Mouse (Mus musculus): ENCODE measurements around the gene Vegfb. TPM values are rescaled to one million over a fixed set of nuclear protein-coding genes. Genes with fewer than 3 reads are reported as not detected.

The Vegfb gene
- polyA plus RNA-seq, 1 experiment from 2014 or later: 23.2 TPM

- H3K4me2 ChIP-seq (replicated peaks; ENCODE audit: low read depth): peak within 1 kb of the TSS; percentile 88
- no peaks in the 10 kb centered on the region for H3K9me3 ChIP-seq (ENCODE audit: control insufficient read depth)
- no peak for TF ChIP-seq CTCF (IDR thresholded peaks at IDR 0.05; ENCODE audit: low read depth)
- peak within 1 kb of the TSS; percentile 69 for H3K9ac ChIP-seq (ENCODE audit: low read depth, low read length)
- H3K36me3 ChIP-seq (ENCODE audit: control insufficient read depth, insufficient read depth): peaks cover 8% of the 10 kb centered on the region; the same call in 1 of the 2 replicates
- H3K27ac ChIP-seq (ENCODE audit: low read depth, low read length): peak within 1 kb of the TSS; percentile 88
- no peaks in the 10 kb centered on the region for H3K27me3 ChIP-seq (replicated peaks; ENCODE audit: control insufficient read depth, insufficient read depth, low read length)
- peak within 1 kb of the TSS; percentile 59 for H3K4me3 ChIP-seq (ENCODE audit: low read depth, low read length)
- peaks cover 14% of the 10 kb centered on the region for H3K4me1 ChIP-seq (replicated peaks; ENCODE audit: control insufficient read depth, insufficient read depth, low read length)
- WGBS: under 1% methylated on average over 65 of the region's 84 CpGs
- ATAC-seq: peak; percentile 44
Measured at GRCm38 (mm10) chr19:6974211-6975205, 12.9 kb downstream of the Vegfb start, which contains the start of gene Ppp1r14b. Ppp1r14b (plus strand) TSS chr19:6974968.

DNA sequence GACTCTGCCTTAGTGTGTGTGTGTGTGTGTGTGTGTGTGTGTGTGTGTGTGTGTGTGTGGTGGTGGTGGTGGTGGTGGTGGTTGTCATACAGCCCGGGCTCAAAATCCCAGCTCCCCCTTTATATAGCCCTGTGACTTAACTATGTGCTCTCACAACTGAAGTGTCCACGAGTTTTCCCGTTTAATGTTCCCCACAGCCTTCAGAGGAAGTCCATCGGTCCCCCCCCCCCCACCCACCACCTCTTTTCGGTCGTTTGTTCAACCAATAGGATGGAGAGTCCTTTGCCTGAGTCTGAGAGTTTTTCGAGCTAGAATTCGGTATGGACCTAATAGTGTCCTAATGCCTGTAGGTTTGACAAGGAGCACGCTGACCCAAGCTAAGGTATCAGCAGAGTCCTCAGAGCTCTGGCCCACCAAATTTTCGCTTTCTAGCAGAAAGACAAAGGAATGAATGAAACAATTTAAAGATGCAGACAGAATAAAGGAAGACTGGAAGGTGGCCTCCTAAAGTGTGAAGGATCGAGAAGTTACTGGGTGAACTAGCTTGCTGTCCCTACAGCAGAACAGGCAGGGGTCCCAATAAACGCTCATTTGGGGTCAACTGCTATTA lies 13.8 kb downstream of the Vegfb start:
- Histone ChIP-seq H3K9ac (ENCODE audit: low read depth, low read length) (no peak overlapping the region), H3K4me3 (ENCODE audit: low read depth, low read length) (peak overlapping the region; percentile 59), H3K27ac (ENCODE audit: low read depth, low read length) (no peak overlapping the region), H3K4me1 (replicated peaks; ENCODE audit: control insufficient read depth, insufficient read depth, low read length) (peaks cover 14% of the 10 kb centered on the region), H3K27me3 (replicated peaks; ENCODE audit: control insufficient read depth, insufficient read depth, low read length) (no peaks in the 10 kb centered on the region), H3K4me2 (replicated peaks; ENCODE audit: low read depth) (peak overlapping the region; percentile 88), H3K36me3 (ENCODE audit: control insufficient read depth, insufficient read depth) (peaks cover 8% of the 10 kb centered on the region; the same call in 1 of the 2 replicates), H3K9me3 (ENCODE audit: control insufficient read depth) (no peaks in the 10 kb centered on the region)
- no peak for ATAC-seq
- TF ChIP-seq CTCF (IDR thresholded peaks at IDR 0.05; ENCODE audit: low read depth): no peak
- WGBS: 38% methylated on average over 12 of the region's 12 CpGs

DNA sequence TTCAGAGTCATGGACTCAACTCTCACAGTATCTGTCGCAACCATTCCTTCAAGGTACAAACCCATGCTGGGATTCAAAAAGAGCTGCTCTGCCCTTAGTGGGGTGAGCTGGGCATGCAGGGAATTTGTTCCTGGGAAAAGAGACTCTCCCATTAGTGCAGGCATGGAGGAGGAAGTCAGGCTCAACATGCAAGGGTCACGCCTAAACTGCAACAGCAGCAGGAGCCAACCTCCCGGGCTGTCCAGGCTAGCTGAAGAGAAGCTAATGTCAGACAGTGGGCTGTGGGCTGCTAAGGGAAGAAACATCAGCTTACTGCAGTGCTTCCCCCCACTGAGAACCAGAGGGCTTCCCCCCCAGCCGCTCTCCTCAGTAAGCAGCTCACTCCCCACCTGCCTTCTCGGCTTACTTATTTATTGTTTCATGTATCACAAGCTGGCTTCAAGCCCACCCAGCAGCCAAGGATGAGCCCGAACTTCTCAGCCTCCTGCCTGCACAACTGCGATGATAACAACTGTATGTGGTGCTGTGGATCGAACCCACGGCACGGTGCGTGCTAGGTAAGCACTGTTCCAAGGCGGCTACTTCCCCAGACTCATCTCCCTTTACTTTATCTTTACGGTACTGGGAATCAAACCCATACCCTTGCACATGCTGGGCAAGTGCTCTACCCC lies 15.1 kb downstream of the Vegfb start:
- no peak for TF ChIP-seq CTCF (IDR thresholded peaks at IDR 0.05; ENCODE audit: low read depth)
- H3K9me3 ChIP-seq (ENCODE audit: control insufficient read depth): no peaks in the 10 kb centered on the region
- no peak overlapping the region for H3K4me2 ChIP-seq (replicated peaks; ENCODE audit: low read depth)
- no peaks in the 10 kb centered on the region for H3K27me3 ChIP-seq (replicated peaks; ENCODE audit: control insufficient read depth, insufficient read depth, low read length)
- 72% methylated on average over 13 of the region's 13 CpGs for WGBS
- peaks cover 7% of the 10 kb centered on the region; the same call in 1 of the 2 replicates for H3K36me3 ChIP-seq (ENCODE audit: control insufficient read depth, insufficient read depth)
- H3K4me1 ChIP-seq (replicated peaks; ENCODE audit: control insufficient read depth, insufficient read depth, low read length): peaks cover 14% of the 10 kb centered on the region
- H3K4me3 ChIP-seq (ENCODE audit: low read depth, low read length): no peak overlapping the region
- H3K27ac ChIP-seq (ENCODE audit: low read depth, low read length): peak overlapping the region; percentile 21; the same call in 1 of the 2 replicates
- no peak overlapping the region for H3K9ac ChIP-seq (ENCODE audit: low read depth, low read length)
- ATAC-seq: no peak

GRCm38 (mm10) chr19:6971644-6972043 lies 15.8 kb downstream of the Vegfb start:
- H3K4me3 ChIP-seq (ENCODE audit: low read depth, low read length): no peak overlapping the region
- no peaks in the 10 kb centered on the region for H3K27me3 ChIP-seq (replicated peaks; ENCODE audit: control insufficient read depth, insufficient read depth, low read length)
- no peaks in the 10 kb centered on the region for H3K9me3 ChIP-seq (ENCODE audit: control insufficient read depth)
- no peak overlapping the region for H3K27ac ChIP-seq (ENCODE audit: low read depth, low read length)
- peaks cover 3% of the 10 kb centered on the region; the same call in 1 of the 2 replicates for H3K36me3 ChIP-seq (ENCODE audit: control insufficient read depth, insufficient read depth)
- no peak for TF ChIP-seq CTCF (IDR thresholded peaks at IDR 0.05; ENCODE audit: low read depth)
- no peak overlapping the region for H3K9ac ChIP-seq (ENCODE audit: low read depth, low read length)
- peaks cover 14% of the 10 kb centered on the region for H3K4me1 ChIP-seq (replicated peaks; ENCODE audit: control insufficient read depth, insufficient read depth, low read length)
- no peak overlapping the region; the same call in 1 of the 2 replicates for H3K4me2 ChIP-seq (replicated peaks; ENCODE audit: low read depth)
- ATAC-seq: no peak
- 22% methylated on average over 6 of the region's 6 CpGs for WGBS

- no peaks in the 10 kb centered on the region for H3K27me3 ChIP-seq (replicated peaks; ENCODE audit: control insufficient read depth, insufficient read depth, low read length)
- H3K4me3 ChIP-seq (ENCODE audit: low read depth, low read length): peak overlapping the region; percentile 82
- no peak for TF ChIP-seq CTCF (IDR thresholded peaks at IDR 0.05; ENCODE audit: low read depth)
- peak overlapping the region; percentile 64 for H3K27ac ChIP-seq (ENCODE audit: low read depth, low read length)
- peaks cover 12% of the 10 kb centered on the region for H3K36me3 ChIP-seq (ENCODE audit: control insufficient read depth, insufficient read depth)
- WGBS: 14% methylated on average over 11 of the region's 11 CpGs
- H3K9me3 ChIP-seq (ENCODE audit: control insufficient read depth): no peaks in the 10 kb centered on the region
- ATAC-seq: no peak
- peak overlapping the region; percentile 88 for H3K9ac ChIP-seq (ENCODE audit: low read depth, low read length)
- peaks cover 14% of the 10 kb centered on the region for H3K4me1 ChIP-seq (replicated peaks; ENCODE audit: control insufficient read depth, insufficient read depth, low read length)
- peak overlapping the region; percentile 83 for H3K4me2 ChIP-seq (replicated peaks; ENCODE audit: low read depth)
Measured at GRCm38 (mm10) chr19:6970460-6971085, 16.9 kb downstream of the Vegfb start.
